Mouse (Mus musculus): ENCODE measurements around the gene Limk2.

DNA sequence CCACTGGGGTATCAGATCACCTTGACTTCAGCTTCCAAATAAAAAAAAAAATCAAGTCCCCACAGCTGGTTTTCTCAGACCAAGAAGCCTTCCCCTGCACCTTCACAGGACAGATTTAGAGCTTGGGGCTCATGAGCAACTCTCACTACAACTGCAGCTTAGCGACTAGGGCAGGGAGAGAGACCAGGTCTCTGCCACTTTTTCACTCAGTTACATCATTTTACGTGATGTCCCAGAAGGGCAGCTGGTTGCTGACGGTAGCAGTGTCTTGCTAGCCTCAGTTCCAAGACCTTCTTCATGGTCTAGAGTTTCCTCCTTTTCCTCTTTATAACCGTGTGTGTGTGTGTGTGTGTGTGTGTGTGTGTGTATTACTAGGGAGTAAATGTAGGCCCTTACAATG lies 24.8 kb upstream of the Limk2 start:
- TF ChIP-seq EP300 (IDR thresholded peaks at IDR 0.05; ENCODE audit: low read depth), result no peak
- no peak for TF ChIP-seq CTCF (IDR thresholded peaks at IDR 0.05; ENCODE audit: low read depth)

All from heart, postnatal 0 days (tissue).